Mouse (Mus musculus) brown adipose tissue, adult 24 weeks (tissue): ENCODE results near the gene Cyp2b9. TPM values are rescaled to one million over a fixed set of nuclear protein-coding genes. Genes with fewer than 3 reads are reported as not detected.
"Not testable (repeated sequence)": the region's sequence is repeated elsewhere in the genome, so short reads cannot be mapped to it uniquely, and the experiment has no call there.

Experiments
- H3K27ac ChIP-seq: fragments of 200-500 bp; replicated peaks from 2 replicates; pipeline ENCODE4 v1.5.1; 2012; ENCODE audit warnings: low read depth, mild to moderate bottlenecking, low read length
- H3K4me1 ChIP-seq: fragments of 200-500 bp; 2 replicates; pipeline ENCODE4 v1.6.1; 2012; ENCODE audit warnings: low read length, mixed read lengths; ENCODE audit not compliant: control insufficient read depth, insufficient read depth, insufficient read length
- H3K4me3 ChIP-seq: fragments of 200-500 bp; 2 replicates; pipeline ENCODE4 v1.5.1; 2012; ENCODE audit warnings: low read depth, mild to moderate bottlenecking, low read length, moderate library complexity; ENCODE audit not compliant: insufficient read depth
- polyA plus RNA-seq: library from polyadenylated mRNA; stranded (reverse); fragments of >200 nt; gene quantifications from 2 replicates; pipeline ENCODE4 v1.2.4, GENCODE M21; 2012; ENCODE audit not compliant: missing spikeins, insufficient read depth, insufficient read length

The Cyp2b9 gene
- not detected in 2 replicates for polyA plus RNA-seq

- not testable (repeated sequence) for H3K4me3 ChIP-seq, H3K27ac ChIP-seq, H3K4me1 ChIP-seq
Measured at GRCm38 (mm10) chr7:26173111-26173510, at the start of gene Cyp2b9. Cyp2b9 (plus strand) TSS chr7:26173411.

GRCm38 (mm10) chr7:26139623-26140022 is 33.6 kb upstream of the Cyp2b9 start:
- H3K4me3 ChIP-seq, H3K27ac ChIP-seq: not testable (repeated sequence)

DNA sequence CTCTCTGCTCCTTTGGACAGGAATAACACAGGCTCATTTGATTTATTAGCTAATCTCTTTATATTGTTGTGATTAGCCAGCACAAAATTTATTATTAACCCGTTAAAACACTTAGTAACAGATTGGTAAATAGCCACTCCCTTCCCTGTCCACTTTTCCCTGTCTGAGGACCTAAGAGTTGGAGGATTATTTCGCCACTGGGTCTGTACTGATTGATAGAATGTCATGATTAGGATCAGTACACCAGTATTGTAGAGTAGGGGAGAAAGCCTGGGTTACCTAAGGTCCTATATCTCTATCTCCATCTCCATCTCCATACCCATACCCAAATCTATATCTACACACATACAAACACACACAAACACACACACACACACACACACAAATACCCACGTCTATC is 29.6 kb upstream of the Cyp2b9 start:
- H3K4me3 ChIP-seq, H3K27ac ChIP-seq, H3K4me1 ChIP-seq: not testable (repeated sequence)

More at GRCm38 (mm10) chr7:26139623-26140022, 33.6 kb upstream of the Cyp2b9 start:
- not testable (repeated sequence) for H3K4me1 ChIP-seq

DNA sequence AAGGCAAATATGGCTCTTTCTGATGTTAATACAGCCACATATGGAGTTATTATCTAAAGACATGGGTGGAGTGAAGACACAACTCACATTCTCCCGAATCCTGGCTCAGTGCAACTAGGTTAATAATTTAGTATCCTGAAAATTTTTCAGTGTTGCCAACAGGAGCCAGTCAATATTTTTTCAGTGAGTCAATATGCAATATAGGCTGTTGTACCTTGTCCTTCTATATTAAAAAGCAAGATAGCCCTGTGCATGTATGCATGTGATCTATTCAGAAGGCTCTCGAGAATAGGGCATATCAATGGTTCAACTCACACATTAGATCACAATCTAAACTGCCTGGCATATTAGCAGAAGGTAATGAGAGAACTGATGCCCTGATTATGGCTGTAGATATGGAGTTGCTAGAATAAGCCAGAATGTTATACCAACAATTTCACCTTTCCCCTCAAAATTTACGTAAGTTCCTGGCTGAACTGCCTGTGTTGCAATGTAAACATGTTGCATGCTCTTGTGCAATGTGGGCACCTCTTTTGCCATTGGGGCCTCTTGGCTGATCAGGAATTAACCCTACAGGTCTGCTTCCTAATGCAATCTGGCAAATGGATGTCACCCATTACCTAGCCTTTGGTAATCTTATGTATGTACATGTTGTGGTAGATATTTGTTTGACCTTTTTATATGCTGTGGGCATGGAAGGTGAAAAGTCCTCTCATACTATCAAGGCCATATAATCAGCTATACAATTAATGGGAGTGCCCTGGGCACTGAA is 4.3 kb upstream of the Cyp2b9 start:
- not testable (repeated sequence) for H3K4me1 ChIP-seq, H3K4me3 ChIP-seq, H3K27ac ChIP-seq

DNA sequence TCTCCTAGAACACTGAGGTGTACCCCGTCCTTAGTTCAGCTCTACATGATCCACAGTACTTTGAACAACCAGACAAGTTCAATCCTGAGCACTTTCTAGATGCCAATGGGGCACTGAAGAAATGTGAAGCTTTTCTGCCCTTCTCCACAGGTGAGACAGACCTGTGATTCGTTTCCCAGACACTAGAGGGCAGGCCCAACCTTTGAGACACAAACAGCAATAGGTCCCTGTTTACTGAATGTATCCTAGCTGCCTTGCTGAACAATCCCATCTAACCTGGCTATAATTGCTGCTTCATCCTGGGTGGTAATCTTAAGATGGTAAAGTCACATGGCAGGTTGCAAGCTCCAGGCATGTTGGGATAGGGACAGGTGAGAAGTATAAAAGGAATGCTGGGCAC is 27.9 kb downstream of the Cyp2b9 start:
- Histone ChIP-seq H3K27ac (no peak overlapping the region), H3K4me1 (no peaks in the 10 kb centered on the region), H3K4me3 (no peak overlapping the region)

DNA sequence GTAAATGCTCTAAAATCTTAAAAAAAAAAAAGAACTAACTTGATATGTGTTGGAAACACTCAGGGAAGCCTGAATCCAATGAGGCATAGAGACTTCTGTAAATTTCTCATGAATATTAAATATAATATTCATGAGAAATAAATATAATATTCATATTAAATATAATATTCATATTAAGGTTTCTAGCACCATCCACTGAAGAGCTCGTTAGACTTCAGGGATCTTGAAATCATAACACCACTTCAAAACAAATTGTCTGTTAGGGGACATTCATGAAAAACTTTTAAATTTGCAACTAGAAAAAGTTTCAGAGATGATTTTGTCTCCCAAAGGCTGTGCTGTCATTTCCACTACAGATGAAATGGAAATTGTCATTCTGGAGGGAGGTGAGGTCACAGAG is 86.8 kb downstream of the Cyp2b9 start, which contains the start of gene Vmn1r184:
TSS of gene Vmn1r184 (plus strand) at position 301 of the 400 bp plus-strand sequence.
- H3K4me3 ChIP-seq, H3K27ac ChIP-seq, H3K4me1 ChIP-seq: not testable (repeated sequence)

Other genes with a start within 250 kb of the Cyp2b9 start
- not detected in 2 replicates for gene Cyp2b13, start 111.9 kb upstream of the Cyp2b9 start, polyA plus RNA-seq
- not detected in 2 replicates for gene Vmn1r184, start 86.9 kb downstream of the Cyp2b9 start, polyA plus RNA-seq
- not detected in 2 replicates for gene Cyp2a4, start 133.8 kb downstream of the Cyp2b9 start, polyA plus RNA-seq
- gene Nlrp9c, start 230.3 kb downstream of the Cyp2b9 start, polyA plus RNA-seq = not detected in 2 replicates